Mouse (Mus musculus) testis, adult 2 months (tissue): ENCODE results near the gene Pdp2.

ENCODE experiments used
- CTCF ChIP-seq: fragments of 200-500 bp; IDR thresholded peaks from 2 replicates; pipeline ENCODE4 v1.5.1; 2012; ENCODE audit warnings: low read depth, mild to moderate bottlenecking, inconsistent platforms, low read length, moderate library complexity; ENCODE audit not compliant: control insufficient read depth, insufficient read depth, insufficient replicate concordance
- POLR2A ChIP-seq: fragments of 200-500 bp; IDR thresholded peaks from 2 replicates; pipeline ENCODE4 v1.6.1; 2012; ENCODE audit warnings: low read depth, mild to moderate bottlenecking, inconsistent platforms, low read length, moderate library complexity; ENCODE audit not compliant: control insufficient read depth

DNA sequence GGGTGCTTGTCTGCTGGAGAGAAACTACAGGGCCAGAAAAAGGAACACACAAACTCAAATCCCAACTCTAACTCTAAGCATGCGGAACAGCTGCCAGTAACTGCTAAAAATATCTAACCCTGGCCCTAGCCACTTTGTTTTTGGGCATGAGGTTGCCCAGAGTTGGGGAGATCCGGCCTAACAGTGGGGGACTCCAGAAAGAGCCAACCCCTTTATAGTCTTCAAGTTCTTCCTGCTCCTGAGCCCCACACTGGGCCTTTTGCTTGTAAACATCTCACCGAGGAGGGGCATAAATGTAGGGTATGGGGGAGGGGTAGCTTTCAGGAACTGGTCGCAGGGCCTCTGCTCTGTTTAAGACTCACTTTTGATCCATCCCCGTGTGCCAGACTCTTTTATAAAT, 40.7 kb downstream of the Pdp2 start:
- TF ChIP-seq POLR2A (no peak), CTCF (no peak)
